Mouse (Mus musculus) hindbrain, embryonic 15.5 days (tissue): ENCODE results near the gene Fam76a. TPM values are rescaled to one million over a fixed set of nuclear protein-coding genes. Genes with fewer than 3 reads are reported as not detected.
"Not testable (repeated sequence)": the region's sequence is repeated elsewhere in the genome, so short reads cannot be mapped to it uniquely, and the experiment has no call there.

ENCODE experiments used
- ATAC-seq: fragments of 200-750 bp; cut with Nextera tagmentation; 2 replicates; pipeline ENCODE4 v1.8.0; 2017; ENCODE audit warnings: low read depth, moderate number of reproducible peaks, moderate TSS enrichment; ENCODE audit not compliant: low FRiP score
- H3K27ac ChIP-seq: fragments of 300-500 bp; sonication (generic); replicated peaks from 2 replicates; pipeline ENCODE4 v1.5.1; 2015; ENCODE audit warnings: mild to moderate bottlenecking, inconsistent platforms
- H3K27me3 ChIP-seq: fragments of 300-500 bp; sonication (generic); 2 replicates; pipeline ENCODE4 v1.6.1; 2015; ENCODE audit warnings: control low read depth, inconsistent platforms
- H3K36me3 ChIP-seq: fragments of 300-500 bp; sonication (generic); 2 replicates; pipeline ENCODE4 v1.6.1; 2015; ENCODE audit warnings: control low read depth, inconsistent platforms
- H3K4me1 ChIP-seq: fragments of 300-500 bp; sonication (generic); replicated peaks from 2 replicates; pipeline ENCODE4 v1.6.1; 2015; ENCODE audit warnings: control low read depth, inconsistent platforms
- H3K4me2 ChIP-seq: fragments of 300-500 bp; sonication (generic); 2 replicates; pipeline ENCODE4 v1.6.1; 2015; ENCODE audit warnings: moderate library complexity, mild to moderate bottlenecking, inconsistent platforms
- H3K4me3 ChIP-seq: fragments of 300-500 bp; sonication (generic); 2 replicates; pipeline ENCODE4 v1.5.1; 2015; ENCODE audit warnings: mild to moderate bottlenecking, inconsistent platforms
- H3K9ac ChIP-seq: fragments of 300-500 bp; sonication (generic); 2 replicates; pipeline ENCODE4 v1.6.1; 2015; ENCODE audit warnings: inconsistent platforms
- H3K9me3 ChIP-seq: fragments of 300-500 bp; sonication (generic); 2 replicates; pipeline ENCODE4 v1.6.1; 2016; ENCODE audit warnings: control low read depth, inconsistent platforms
- WGBS: fragments of 180-500 bp; shearing (Covaris S2); methylation state at CpG from one replicate; pipeline ENCODE4 v1.1.7; 2015; 5-methylcytosine and 5-hydroxymethylcytosine counted together
- polyA plus RNA-seq: library from polyadenylated mRNA; unstranded; fragments of >200 nt; fragmentation: Nextera tagmentation; extraction: Ambion mirVana; gene quantifications from 2 replicates; pipeline ENCODE4 v1.2.1, GENCODE M21; 2015

Gene Fam76a
- polyA plus RNA-seq, 1 experiment from 2014 or later, result 38.3 TPM

GRCm38 (mm10) chr4:132941012-132941729, 18.8 kb upstream of the Fam76a start:
- Histone ChIP-seq H3K9me3 (no peaks in the 10 kb centered on the region), H3K27ac (no peak overlapping the region)

GRCm38 (mm10) chr4:132939421-132940127, 17.2 kb upstream of the Fam76a start:
- no peak overlapping the region for H3K4me2 ChIP-seq
- 25% methylated on average over 22 of the region's 22 CpGs for WGBS
- H3K4me1 ChIP-seq, result peaks cover 22% of the 10 kb centered on the region
- H3K27me3 ChIP-seq, result no peaks in the 10 kb centered on the region
- no peak overlapping the region for H3K27ac ChIP-seq
- H3K36me3 ChIP-seq, result no peaks in the 10 kb centered on the region
- no peaks in the 10 kb centered on the region for H3K9me3 ChIP-seq
- H3K9ac ChIP-seq, result no peak overlapping the region
- no peak overlapping the region for H3K4me3 ChIP-seq
- ATAC-seq, result no peak

More at GRCm38 (mm10) chr4:132941012-132941729, 18.8 kb upstream of the Fam76a start:
- WGBS, result 60% methylated on average over 23 of the region's 23 CpGs
- H3K4me1 ChIP-seq, result peaks cover 22% of the 10 kb centered on the region
- H3K4me3 ChIP-seq, result no peak overlapping the region
- no peak overlapping the region for H3K4me2 ChIP-seq
- no peaks in the 10 kb centered on the region for H3K27me3 ChIP-seq
- no peaks in the 10 kb centered on the region for H3K36me3 ChIP-seq
- no peak for ATAC-seq
- H3K9ac ChIP-seq, result no peak overlapping the region

GRCm38 (mm10) chr4:132938181-132938941, 16.0 kb upstream of the Fam76a start:
- H3K27me3 ChIP-seq, result no peaks in the 10 kb centered on the region
- H3K36me3 ChIP-seq, result no peaks in the 10 kb centered on the region
- peak overlapping the region; percentile 26; the same call in 1 of the 2 replicates for H3K9ac ChIP-seq
- WGBS, result 35% methylated on average over 12 of the region's 12 CpGs
- H3K9me3 ChIP-seq, result no peaks in the 10 kb centered on the region
- H3K4me3 ChIP-seq, result no peak overlapping the region
- peak overlapping the region; percentile 29 for H3K4me2 ChIP-seq
- peak; percentile 78 for ATAC-seq
- peaks cover 24% of the 10 kb centered on the region for H3K4me1 ChIP-seq
- peak overlapping the region; percentile 79 for H3K27ac ChIP-seq

GRCm38 (mm10) chr4:132934639-132935038, 12.3 kb upstream of the Fam76a start:
- no peak overlapping the region for H3K4me2 ChIP-seq
- ATAC-seq, result no peak
- H3K36me3 ChIP-seq, result no peaks in the 10 kb centered on the region
- peaks cover 24% of the 10 kb centered on the region for H3K4me1 ChIP-seq
- no peak overlapping the region for H3K4me3 ChIP-seq
- 18% methylated on average over 7 of the region's 7 CpGs for WGBS
- no peaks in the 10 kb centered on the region for H3K9me3 ChIP-seq
- H3K9ac ChIP-seq, result no peak overlapping the region
- H3K27me3 ChIP-seq, result no peaks in the 10 kb centered on the region
- no peak overlapping the region for H3K27ac ChIP-seq

GRCm38 (mm10) chr4:132932752-132933404, 10.5 kb upstream of the Fam76a start:
- H3K27me3 ChIP-seq, result no peaks in the 10 kb centered on the region
- H3K4me3 ChIP-seq, result no peak overlapping the region
- no peak overlapping the region for H3K9ac ChIP-seq
- H3K4me1 ChIP-seq, result peaks cover 13% of the 10 kb centered on the region
- ATAC-seq, result no peak
- no peak overlapping the region for H3K4me2 ChIP-seq
- no peaks in the 10 kb centered on the region for H3K9me3 ChIP-seq
- WGBS, result 84% methylated on average over 4 of the region's 4 CpGs
- no peak overlapping the region for H3K27ac ChIP-seq
- no peaks in the 10 kb centered on the region for H3K36me3 ChIP-seq

GRCm38 (mm10) chr4:132930784-132931183, 8.4 kb upstream of the Fam76a start:
- H3K27ac ChIP-seq, result no peak overlapping the region
- ATAC-seq, result no peak
- H3K27me3 ChIP-seq, result no peaks in the 10 kb centered on the region
- peaks cover 7% of the 10 kb centered on the region; the same call in 1 of the 2 replicates for H3K4me1 ChIP-seq
- no peak overlapping the region for H3K4me2 ChIP-seq
- no peak overlapping the region for H3K9ac ChIP-seq
- 7% methylated on average over 8 of the region's 8 CpGs for WGBS
- no peaks in the 10 kb centered on the region for H3K9me3 ChIP-seq
- H3K4me3 ChIP-seq, result no peak overlapping the region
- H3K36me3 ChIP-seq, result no peaks in the 10 kb centered on the region

GRCm38 (mm10) chr4:132926520-132926919, 4.2 kb upstream of the Fam76a start:
- 83% methylated on average over 2 of the region's 2 CpGs for WGBS
- ATAC-seq, H3K9me3 ChIP-seq, H3K36me3 ChIP-seq, H3K27ac ChIP-seq, H3K9ac ChIP-seq, H3K4me3 ChIP-seq, H3K27me3 ChIP-seq, H3K4me2 ChIP-seq: not testable (repeated sequence)
- H3K4me1 ChIP-seq, result peaks cover 11% of the 10 kb centered on the region

GRCm38 (mm10) chr4:132922061-132922530, 262 bp downstream of the Fam76a start:
- H3K27ac ChIP-seq, result peak overlapping the region; percentile 93
- peak overlapping the region; percentile 91 for H3K9ac ChIP-seq
- peaks cover 9% of the 10 kb centered on the region for H3K36me3 ChIP-seq
- no peaks in the 10 kb centered on the region for H3K27me3 ChIP-seq
- 1% methylated on average over 43 of the region's 50 CpGs for WGBS
- ATAC-seq, result no peak
- H3K9me3 ChIP-seq, result no peaks in the 10 kb centered on the region
- peaks cover 21% of the 10 kb centered on the region for H3K4me1 ChIP-seq
- H3K4me2 ChIP-seq, result peak overlapping the region; percentile 68
- peak overlapping the region; percentile 99 for H3K4me3 ChIP-seq

GRCm38 (mm10) chr4:132921488-132921887, 870 bp downstream of the Fam76a start:
- no peak for ATAC-seq
- Histone ChIP-seq H3K4me3 (peak overlapping the region; percentile 99), H3K36me3 (peaks cover 13% of the 10 kb centered on the region), H3K9ac (peak overlapping the region; percentile 91), H3K4me1 (peaks cover 21% of the 10 kb centered on the region), H3K9me3 (no peaks in the 10 kb centered on the region), H3K4me2 (peak overlapping the region; percentile 68), H3K27ac (no peak overlapping the region), H3K27me3 (no peaks in the 10 kb centered on the region)
- WGBS, result 45% methylated on average over 12 of the region's 12 CpGs

GRCm38 (mm10) chr4:132920171-132920570, 2.2 kb downstream of the Fam76a start:
- 94% methylated on average over 4 of the region's 4 CpGs for WGBS
- Histone ChIP-seq H3K9ac (no peak overlapping the region), H3K36me3 (peaks cover 25% of the 10 kb centered on the region), H3K27ac (no peak overlapping the region), H3K4me3 (no peak overlapping the region), H3K9me3 (no peaks in the 10 kb centered on the region), H3K4me2 (no peak overlapping the region), H3K4me1 (peaks cover 21% of the 10 kb centered on the region), H3K27me3 (no peaks in the 10 kb centered on the region)
- ATAC-seq, result no peak

- not testable (repeated sequence) for ATAC-seq, H3K9ac ChIP-seq, H3K9me3 ChIP-seq, H3K4me3 ChIP-seq, H3K27me3 ChIP-seq, H3K27ac ChIP-seq, H3K4me2 ChIP-seq
- WGBS, result 85% methylated on average over 6 of the region's 6 CpGs
- peaks cover 41% of the 10 kb centered on the region for H3K36me3 ChIP-seq
- peaks cover 20% of the 10 kb centered on the region for H3K4me1 ChIP-seq
Measured at GRCm38 (mm10) chr4:132918493-132918892, 3.9 kb downstream of the Fam76a start.
